Mouse (Mus musculus) inflammation-experienced regulatory T-cells, adult 6 months (primary cell): ENCODE measurements around the gene Sec63. TPM values are rescaled to one million over a fixed set of nuclear protein-coding genes. Genes with fewer than 3 reads are reported as not detected.

Source experiments
- ATAC-seq: one replicate; pipeline ENCODE4 v1.8.0; 2017
- polyA plus RNA-seq, 3 experiments: library from polyadenylated mRNA; unstranded; fragments of 100-300 nt; shearing (Covaris generic); gene quantifications; one replicate each; pipeline ENCODE4 v1.2.1; 2017

Sec63 gene
- 10 to 100 TPM; 11.8 to 23.6 (median 20.0) TPM for polyA plus RNA-seq

DNA sequence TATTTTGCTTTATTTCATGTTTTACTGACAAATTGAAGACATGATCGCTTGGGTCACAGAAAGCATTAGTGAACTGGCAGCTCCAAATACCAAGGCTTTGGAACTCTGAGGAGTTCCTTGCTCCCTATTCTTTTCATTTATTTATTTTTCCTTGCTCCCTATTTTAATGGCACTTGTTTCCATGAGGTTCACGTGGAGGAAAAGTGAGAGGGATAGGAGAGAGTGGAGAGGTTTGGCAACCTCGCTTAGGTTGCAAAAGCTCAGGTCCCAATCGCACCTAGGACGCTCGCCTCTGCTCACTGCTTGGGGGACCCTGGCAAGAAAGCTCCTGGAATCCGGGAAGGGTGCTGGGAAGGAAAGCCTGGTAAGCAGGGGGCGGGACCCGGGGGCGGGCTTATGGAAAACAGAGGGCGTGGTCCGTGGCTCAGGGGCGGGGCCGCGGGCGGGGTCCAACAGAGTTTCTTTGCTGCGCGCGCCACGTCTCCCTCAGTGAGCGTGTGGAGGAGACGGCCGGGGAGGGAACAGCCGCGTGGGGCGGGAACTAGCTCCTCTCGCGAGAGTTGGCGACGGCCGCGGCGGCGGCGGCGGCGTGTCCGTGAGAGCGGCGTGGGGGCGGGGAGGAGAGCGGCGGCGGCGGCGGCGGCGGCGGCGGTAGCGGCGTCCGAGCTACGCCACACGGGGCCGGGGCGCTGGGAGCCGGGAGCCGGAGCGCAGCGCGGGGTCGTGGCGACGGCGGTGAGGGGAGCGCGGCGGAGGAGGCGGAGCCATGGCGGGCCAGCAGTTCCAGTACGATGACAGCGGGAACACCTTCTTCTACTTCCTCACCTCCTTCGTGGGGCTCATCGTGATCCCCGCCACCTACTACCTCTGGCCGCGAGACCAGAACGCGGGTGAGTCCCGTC is at the start of gene Sec63:
Gene Sec63, plus strand, starts transcription at position 498 of the 902 bp plus-strand sequence.
- ATAC-seq: peak; percentile 89

DNA sequence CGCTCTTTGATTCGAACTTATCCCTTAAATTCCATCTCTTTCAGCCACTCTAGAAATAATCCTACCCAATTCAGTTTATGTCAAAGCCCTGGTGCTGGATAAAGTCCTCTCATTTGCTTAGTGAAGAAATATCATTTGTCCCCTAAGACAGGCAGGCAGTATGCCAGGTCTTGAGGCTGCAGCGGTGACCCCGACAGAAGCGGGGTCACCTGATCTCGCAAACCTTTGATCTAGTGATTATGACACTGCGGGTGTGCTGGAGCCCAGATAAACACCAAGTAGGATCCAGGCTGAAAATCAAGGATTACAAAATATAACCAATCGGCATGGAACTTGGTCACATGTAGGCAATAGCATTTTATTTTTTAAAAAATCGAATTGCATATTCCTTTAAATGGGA is 46.6 kb upstream of the Sec63 start:
- ATAC-seq: no peak

DNA sequence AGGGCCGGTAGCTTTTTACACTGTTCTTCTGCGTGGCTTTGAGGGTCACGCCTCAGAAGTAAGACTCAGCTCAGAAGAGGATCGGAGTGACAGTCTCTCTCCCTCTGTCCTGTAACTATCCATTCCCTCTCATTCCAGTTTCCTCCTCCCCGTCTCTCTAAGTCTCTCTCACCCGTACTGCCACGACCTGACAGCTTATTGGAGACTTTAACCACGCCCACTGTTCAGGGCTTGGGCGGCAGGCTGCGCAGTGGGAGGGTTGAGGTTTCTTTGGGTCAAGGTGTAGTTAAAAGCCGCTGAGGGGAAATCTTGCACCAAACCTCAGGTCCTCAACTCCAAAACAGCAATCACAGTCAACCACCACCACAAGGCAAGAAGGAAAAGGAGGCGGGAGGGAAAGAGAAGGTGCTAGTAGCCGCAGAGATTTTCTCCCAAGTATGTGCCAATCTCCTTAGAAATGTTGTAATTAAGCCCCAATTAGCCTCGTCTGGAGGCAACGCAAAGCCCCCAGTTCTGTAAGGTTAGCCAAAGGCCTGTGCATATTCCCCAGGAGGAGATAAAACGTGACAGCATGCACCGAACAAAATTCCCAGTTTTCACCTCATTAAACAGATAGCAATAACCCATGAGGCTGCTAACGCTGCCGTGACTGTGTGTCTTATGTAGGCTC is 45.8 kb upstream of the Sec63 start:
- ATAC-seq: no peak

DNA sequence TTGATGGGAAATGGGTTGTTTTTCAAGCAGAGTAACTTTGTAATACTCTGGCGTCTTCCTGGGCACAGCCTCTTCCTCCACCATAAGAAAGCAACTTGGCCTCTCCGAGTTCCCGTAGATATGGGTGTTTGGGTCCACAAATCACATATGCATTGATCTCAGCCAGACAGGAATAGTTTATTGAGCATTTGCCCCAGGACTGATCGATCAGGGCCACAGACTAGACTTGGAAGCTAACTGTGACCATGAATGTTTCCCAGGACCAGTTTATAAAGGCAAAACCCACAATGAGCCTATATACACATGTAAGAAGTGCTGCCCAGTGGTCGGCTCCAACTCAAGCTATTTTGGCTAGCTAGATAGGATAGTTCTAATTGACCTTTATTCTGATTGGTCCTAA is 39.2 kb upstream of the Sec63 start:
- ATAC-seq: no peak

DNA sequence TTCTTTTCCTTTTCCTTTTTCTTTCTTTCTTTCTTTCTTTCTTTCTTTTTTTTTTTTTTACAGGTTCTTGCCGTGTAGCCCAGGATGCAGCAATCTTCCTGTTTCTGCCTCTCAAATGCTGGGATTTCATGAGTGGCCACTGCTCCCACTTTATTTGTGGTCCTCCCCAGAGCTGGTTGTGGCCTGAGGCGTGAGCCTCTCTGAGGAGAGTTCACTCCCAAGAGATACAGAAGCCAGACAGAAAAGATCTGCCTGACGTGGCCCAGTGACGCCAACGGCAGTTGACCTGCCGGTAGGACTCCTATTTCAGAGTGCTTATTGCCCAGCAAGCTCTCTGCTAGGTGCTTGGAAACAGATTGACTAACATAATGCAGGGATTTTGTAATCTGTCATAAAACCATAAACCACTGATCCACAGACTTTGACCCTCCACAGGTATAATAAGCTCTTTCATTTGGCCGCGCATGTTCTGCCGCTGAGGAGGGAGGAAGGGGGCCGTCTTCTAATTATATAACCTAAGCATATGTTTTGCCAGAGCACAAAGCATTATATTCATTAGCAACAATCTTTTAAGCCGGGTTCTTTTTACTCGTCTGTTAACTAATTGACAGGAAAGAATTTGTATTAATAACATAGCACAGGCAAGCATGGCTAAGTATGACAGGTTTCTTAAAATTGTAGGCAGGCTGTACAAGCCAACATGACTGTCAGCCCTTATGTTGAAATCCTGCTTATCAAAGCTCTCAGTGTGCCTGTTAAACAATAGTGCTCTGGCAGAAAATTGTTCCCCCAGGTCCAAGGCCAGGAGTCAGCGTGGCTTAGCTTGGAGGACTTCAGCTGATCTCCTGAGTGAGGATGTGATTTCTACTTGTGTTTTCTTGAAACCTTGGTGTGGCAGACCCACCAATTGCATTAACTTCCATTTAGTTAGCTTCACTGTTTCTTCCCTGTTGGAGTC is 37.7 kb upstream of the Sec63 start:
- no peak for ATAC-seq

DNA sequence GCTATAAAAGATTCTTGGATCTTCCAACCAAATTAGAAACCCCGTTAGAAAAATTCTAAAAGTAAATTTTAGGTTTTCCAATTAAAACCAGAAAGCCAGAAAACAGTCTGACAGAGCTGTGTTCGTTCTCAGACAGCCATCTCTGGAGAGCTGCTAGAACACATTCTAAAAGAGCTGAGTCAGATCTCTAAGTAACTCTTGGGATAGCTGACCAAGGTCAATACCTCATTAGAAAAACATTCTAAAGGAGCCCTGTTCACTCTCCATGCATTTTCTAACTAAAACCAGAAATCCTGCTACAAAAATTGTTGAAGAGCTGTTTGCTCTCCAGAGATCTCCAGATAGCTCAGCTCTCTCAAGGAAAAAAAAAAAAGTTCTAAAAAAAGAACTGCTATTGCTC is 31.7 kb upstream of the Sec63 start:
- no peak for ATAC-seq

DNA sequence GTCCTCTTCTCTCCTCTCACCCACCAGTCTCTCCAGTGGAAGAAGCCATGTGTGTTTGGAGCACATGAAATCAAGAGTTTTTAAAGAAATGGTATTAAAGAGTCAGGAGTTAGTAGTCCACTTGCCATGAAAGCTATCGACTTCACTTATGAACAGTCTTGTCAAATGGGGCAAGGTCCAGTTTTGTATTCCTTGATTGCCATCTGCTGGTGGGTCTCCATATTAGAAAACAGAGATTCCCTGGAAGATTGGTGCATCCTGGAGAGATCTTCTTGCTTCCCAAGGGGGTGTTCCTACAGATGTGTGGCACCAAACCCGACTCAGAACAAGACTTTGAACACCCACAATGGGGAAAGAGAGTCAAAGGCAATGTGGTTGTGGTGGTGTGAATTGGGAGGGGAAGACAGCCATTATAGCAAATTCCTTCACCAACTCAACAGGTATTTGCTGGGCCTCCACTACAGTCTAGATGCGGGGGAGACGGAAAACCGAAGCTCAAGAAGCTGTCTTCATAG is 26.7 kb upstream of the Sec63 start:
- ATAC-seq: no peak

DNA sequence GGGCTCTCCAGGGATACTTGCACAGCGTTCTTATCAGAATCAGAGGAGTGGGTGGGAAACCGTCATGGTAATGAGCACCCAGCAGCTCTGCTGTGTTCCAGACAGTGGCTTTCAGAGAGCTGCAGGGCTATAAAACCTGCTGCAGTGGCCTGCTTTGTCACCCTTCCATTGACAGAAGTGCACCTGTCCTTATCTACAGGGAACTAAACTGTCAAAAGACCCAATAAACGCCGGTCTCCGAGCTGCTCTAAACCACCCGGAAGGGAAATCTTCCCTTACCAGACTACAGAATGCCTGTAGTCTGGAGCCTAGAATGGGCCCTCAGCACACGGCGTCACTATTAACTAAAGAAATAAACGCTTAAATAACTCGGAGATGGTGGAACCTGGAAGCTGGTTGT is 9.5 kb upstream of the Sec63 start:
- ATAC-seq: no peak

DNA sequence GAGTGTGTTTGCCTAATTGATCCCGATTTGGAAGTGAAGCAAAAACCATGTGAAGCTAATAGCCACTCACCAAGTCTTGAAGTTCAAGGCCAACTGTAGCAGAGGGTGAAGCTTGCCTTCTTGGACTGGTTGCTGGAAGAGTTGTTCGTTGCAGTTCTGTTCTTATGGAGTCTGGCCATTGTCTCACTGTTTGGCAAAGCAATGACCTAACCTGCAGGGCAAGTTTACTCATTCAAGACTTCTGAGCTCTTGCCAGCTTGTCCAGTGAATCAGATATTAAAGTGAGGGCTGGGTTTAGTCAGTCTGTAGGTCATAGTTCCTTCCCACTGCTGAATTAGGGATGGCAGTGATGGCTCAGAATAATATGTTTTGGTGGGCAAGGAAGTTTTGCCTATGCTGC is 7.0 kb upstream of the Sec63 start:
- ATAC-seq: no peak

DNA sequence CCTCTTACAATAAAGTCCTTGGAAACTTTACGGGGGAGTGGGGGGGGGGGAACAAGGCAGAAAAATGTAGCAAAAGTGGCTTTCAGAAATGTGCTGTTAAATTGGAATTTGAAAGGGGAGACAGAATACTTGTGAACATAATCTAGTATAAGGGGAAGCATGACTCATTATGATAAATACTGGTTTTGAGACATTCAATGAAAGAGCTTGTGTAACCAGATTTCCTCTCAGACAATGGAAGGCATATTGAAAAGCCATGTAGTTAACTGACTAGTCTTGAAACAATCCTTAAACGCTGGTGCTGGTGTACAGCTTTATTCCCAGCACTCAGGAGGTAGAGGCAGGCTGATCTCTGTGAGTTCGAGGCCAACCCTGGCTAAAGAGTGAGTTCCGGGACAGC is 1.6 kb upstream of the Sec63 start:
- no peak for ATAC-seq

DNA sequence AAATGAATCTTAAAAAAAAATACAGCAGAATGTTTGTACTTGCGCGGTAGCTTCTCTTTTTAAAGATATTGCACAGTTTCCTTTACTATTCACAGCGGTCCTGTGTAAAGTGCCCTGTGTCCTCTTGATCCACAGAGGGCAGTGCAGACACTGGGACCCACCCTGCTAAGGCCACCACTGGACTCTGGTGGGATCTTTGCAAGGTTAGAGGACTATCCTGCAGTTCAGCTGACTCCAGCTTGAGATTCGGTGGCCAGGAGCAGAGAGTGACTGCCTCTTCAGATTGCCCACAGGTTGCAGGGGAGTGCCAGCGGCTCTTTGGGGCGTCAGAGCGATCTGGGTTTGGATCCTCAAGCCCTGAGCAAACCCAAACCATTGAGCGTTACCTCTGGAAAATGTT is 967 bp upstream of the Sec63 start:
- ATAC-seq: no peak

DNA sequence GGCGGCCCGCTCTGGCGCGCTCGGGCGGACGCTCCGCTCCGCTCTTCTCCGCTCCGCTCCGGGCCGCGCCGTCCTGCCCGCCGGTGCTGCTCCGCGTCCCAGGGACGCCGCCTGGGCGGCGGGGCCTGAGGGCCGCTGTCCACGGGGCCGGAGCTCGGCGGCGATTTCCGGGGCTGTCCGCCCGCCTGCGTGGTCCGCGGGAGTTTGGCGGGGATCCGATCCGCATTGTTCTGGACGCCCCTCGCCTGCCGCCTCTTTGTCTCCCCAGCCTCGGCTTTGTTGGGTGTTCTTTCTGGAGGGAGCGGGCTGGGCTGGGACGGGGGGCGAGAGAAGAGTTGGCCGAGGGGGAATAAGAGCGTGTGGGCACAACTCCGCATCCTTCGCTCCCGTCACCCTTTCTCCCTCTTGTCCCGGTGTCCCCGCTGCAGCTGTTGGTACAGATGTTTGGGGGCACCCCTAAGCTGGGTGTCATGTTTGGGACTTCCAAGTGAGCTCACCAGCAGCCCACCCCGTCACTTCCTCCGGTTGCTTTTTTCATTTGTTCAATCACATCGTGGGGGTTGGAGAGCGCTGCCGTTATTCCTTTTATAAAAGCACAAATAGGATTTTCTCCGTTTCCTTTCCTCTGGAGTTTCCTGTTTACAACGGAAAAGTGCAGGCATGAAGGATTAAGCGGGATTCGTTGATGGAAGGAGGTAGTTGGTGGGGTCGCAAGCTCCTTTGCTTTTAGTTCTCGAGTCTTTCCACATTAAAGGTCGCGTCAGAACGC is 789 bp downstream of the Sec63 start:
- peak; percentile 50 for ATAC-seq

DNA sequence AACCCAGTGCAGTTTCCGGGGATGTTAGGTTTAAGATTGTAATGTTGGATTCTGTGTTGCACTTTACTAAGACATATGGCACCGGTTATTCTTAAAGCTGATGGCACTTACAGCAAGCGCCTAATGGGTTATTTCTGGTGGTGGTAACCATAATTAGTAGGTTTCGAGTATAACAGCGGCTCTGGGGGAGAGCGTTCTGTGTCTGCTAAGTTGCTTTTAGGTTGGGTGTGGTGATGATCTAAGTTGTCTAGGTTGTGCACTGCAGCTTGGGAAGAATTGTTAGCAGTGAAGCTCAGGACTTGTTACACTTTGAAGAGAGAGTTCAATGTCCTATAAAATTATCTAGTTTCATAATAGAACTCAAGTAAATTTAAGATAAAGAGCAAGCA is 1.4 kb downstream of the Sec63 start:
- peak; percentile 40 for ATAC-seq

DNA sequence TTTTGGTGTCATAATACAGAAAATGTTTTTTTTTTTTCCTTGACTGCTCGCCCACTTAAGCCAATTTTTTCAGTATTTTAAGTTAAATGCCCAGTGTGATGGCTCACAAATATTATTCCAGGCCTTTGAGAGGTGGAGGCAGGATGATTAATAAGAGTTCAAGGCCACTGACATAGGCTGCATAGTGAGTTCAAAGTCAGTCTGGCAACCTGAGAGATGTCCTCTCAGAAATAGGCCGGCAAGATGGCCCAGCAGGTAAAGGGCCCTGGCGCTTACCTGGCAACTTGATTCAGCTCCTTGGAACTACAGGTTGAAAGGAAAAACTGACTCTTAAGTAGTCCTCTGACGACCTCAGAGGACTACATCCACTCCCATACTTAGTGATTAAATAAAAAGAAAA is 1.9 kb downstream of the Sec63 start:
- no peak for ATAC-seq

DNA sequence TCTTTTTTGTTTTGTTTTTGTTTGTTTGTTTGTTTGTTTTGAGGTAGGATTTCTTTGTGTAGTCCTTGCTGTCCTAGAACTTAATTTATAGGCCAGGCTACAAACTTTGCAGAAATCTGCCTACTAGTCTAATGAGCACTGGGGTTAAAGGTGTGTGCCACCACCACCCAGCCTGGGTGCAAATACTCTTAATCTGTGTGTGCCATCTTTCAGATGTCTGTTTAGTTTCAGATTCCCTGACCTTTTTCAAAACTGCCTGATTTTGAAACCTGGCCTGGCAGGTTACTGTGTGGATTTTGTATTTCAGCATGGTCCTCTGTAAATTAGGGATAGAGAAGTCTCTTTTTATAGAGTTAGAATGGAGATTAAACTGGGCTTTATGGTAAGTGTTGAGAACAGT is 4.0 kb downstream of the Sec63 start:
- no peak for ATAC-seq

DNA sequence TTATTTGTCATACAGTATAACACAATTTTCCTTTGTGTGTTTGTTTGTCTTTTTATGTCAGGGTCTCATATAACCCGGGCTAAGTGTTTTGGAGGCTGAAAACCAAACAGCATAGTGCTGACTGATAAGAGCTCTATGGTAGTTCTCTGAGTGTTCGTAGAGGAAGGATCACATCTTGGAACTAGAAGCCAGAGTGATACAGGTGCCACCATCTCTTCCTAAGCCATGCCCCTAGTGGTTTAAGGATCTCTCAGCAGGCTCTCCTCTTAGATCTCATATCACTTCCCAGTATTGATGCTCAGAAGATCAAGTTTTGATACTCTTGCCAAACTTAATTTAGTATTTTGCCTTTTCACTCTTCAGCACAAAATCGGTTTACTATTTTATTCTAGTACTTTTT is 14.2 kb downstream of the Sec63 start:
- ATAC-seq: no peak

DNA sequence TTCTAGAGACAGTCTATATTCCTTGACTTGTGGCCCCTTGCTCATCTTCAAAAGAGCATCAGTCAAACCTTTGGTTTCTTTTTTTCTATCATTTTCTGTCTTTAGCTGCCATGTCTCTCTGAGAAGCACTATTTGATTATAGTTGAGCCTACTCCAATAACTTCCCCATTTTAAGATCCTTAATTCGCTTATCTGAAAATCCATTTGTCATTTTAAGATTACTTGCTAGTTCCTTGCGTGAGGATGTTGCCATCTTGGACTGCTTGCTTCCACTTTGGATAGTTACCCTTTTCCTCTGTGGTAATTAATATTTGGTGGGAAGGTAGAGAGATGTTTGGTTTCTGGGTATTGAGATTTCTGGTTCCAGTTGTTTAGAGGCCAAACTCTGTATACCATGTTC is 19.5 kb downstream of the Sec63 start:
- no peak for ATAC-seq

DNA sequence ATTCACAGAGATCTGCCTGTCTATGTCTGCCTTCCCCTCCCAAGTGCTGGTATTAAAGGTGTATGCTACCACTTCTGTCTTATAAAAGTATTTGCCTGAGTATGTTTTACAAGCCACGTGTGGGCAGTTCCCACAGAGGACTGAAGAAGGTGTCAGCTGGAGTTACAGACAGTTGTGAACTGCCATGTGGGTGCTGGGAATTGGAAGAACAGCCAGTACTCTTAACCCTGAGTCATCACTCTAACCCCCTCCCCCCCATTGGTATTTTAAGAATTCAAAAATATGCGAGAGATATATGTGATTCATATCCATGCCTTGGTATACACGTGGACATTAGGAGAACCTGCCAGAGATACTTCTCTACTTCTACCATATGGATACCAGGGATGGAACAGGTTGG is 20.4 kb downstream of the Sec63 start:
- ATAC-seq: no peak

DNA sequence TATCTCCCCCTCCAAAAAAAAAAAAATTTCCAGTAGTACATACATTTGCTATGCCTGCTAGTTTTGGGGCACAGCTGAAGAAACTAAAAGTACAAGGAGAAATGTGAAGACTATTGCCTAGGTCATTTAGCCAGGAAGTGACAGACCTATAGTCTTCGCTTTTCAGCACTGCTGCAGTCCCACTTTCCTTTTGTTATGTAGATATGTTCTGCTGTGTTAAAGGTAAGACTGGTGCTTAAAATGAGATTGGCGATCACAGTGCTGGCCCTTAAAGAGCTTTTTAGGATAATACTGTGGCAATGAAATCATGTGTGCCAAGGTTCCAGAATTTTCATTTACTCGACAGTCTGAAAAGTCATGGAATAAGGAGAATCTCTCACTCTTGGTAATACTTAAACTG is 39.6 kb downstream of the Sec63 start:
- no peak for ATAC-seq

DNA sequence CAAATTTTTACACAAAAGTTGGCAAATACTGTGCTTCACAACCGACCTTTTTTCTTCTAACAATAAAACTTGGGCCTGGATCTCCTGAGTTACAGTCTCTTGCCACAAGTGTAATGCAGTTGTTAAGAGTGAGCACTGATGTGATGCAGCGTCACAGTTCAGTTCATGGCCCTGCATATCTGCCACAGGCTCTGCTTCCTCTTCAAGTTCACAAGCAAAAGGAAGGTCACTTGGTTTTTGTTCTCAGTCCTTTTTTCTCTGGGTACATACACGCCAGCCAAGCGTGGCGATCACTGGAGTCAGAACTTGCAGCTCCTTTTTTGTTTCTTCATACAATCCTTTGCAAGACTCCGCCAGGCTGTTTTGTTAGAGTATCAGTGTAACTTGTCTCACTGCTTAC is 64.6 kb downstream of the Sec63 start:
- ATAC-seq: no peak

DNA sequence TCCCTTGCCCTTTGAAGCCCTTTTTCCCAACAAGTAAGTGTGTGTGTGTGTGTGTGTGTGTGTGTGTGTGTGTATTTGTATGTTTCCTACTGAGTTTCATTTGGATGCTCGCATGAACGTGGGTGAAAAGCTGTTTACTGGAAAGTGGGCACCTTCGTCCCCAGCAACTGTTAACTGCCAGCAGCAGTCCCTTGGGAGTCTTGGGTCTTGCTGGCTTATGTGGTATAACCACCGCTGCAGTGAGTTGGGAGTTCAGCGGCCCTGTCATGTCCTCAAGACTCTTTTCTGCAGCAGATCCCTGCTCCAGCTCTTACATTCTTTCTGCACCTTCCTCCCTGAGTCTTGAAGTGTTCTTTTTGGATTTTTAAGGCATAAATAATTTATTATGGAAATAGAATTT is 65.9 kb downstream of the Sec63 start:
- ATAC-seq: no peak

DNA sequence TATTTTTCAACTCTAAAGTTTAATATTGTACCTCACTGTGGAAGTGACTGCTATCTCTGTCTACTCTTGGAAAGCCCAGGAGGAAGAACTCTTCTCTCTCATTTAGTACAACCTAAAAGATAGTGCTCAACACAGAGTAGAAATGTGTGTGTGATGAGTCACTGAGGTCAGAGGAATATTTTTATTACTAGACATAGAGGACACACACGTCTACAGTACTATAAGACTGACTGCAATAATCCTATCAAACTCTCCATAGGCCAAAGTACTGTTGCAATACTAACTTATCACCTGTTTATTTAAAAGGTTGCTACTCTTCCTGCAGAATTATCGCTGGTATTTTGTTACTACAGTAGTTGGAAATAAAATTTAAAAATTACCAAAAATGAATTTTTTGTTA is 68.7 kb downstream of the Sec63 start:
- ATAC-seq: no peak
